Mouse (Mus musculus): ENCODE measurements around the gene Pyy. TPM values are rescaled to one million over a fixed set of nuclear protein-coding genes. Genes with fewer than 3 reads are reported as not detected.

The Pyy gene
- polyA plus RNA-seq, 1 experiment from 2014 or later: 0.29 TPM

GRCm38 (mm10) chr11:102095676-102096075 lies 12.0 kb downstream of the Pyy start:
- no peak overlapping the region for H3K9ac ChIP-seq
- H3K27me3 ChIP-seq: peaks cover 34% of the 10 kb centered on the region
- peaks cover 53% of the 10 kb centered on the region for H3K4me1 ChIP-seq (replicated peaks)
- no peaks in the 10 kb centered on the region for H3K36me3 ChIP-seq (replicated peaks)
- no peak for ATAC-seq (ENCODE audit: insufficient read depth)
- H3K9me3 ChIP-seq (replicated peaks): no peaks in the 10 kb centered on the region
- 73% methylated on average over 3 of the region's 3 CpGs for WGBS (ENCODE audit: insufficient replicate concordance)
- no peak overlapping the region for H3K4me3 ChIP-seq (replicated peaks)
- H3K4me2 ChIP-seq: peak overlapping the region; percentile 66
- peak overlapping the region; percentile 78 for H3K27ac ChIP-seq (replicated peaks)

DNA sequence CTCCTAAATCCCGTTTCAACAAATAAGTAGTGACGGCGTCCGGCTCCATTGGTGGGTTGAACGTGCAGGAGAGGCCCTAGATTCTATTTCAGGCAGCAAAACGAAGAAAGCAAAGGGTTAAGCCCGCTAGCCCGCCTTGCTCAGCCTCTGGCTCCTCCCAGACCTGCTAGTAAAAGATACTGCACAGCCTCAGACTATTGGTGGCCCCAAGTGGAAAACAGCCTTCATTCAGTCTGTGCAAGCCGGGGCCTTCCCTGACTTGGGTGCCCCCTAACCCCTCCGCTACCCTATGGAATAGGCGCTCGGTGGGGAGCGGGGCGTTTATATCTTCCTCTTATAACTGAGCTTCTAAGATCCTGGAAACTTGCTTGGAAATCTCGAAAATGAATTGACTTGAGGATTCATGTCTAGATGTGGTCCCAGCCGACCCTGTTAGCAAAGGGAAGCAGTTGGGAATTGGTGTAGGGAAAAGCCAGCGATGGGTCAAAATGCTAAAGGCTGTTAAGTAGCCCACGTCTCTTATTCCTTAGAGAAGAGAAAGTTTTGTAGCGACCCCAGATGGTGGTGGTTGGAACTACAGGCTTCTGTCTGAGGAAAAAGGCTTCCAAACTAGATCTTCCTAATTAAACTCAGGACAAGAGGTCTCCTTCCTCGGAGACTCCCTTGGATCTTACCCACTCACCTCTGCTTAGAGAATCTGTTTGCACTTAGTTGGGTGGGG lies 18.4 kb downstream of the Pyy start:
- under 1% methylated on average over 20 of the region's 20 CpGs for WGBS (ENCODE audit: insufficient replicate concordance)
- no peaks in the 10 kb centered on the region for H3K9me3 ChIP-seq (replicated peaks)
- peak overlapping the region; percentile 94 for H3K4me2 ChIP-seq
- peak overlapping the region; percentile 95 for H3K27ac ChIP-seq (replicated peaks)
- no peaks in the 10 kb centered on the region for H3K27me3 ChIP-seq
- H3K4me1 ChIP-seq (replicated peaks): peaks cover 50% of the 10 kb centered on the region
- peak; percentile 85 for ATAC-seq (ENCODE audit: insufficient read depth)
- peaks cover 8% of the 10 kb centered on the region for H3K36me3 ChIP-seq (replicated peaks)
- peak overlapping the region; percentile 77 for H3K9ac ChIP-seq
- peak overlapping the region; percentile 68 for H3K4me3 ChIP-seq (replicated peaks)

GRCm38 (mm10) chr11:102087931-102088898 lies 19.4 kb downstream of the Pyy start, which contains the start of gene Mpp2:
Mpp2 (minus strand) TSS chr11:102088515.
- H3K27me3 ChIP-seq: no peaks in the 10 kb centered on the region
- no peaks in the 10 kb centered on the region for H3K9me3 ChIP-seq (replicated peaks)
- H3K4me2 ChIP-seq: peak within 1 kb of the TSS; percentile 94
- peak within 1 kb of the TSS; percentile 77 for H3K9ac ChIP-seq
- H3K27ac ChIP-seq (replicated peaks): peak within 1 kb of the TSS; percentile 95
- H3K4me1 ChIP-seq (replicated peaks): peaks cover 41% of the 10 kb centered on the region
- H3K4me3 ChIP-seq (replicated peaks): peak within 1 kb of the TSS; percentile 68
- ATAC-seq (ENCODE audit: insufficient read depth): peak; percentile 83
- H3K36me3 ChIP-seq (replicated peaks): peaks cover 15% of the 10 kb centered on the region
- under 1% methylated on average over 49 of the region's 49 CpGs for WGBS (ENCODE audit: insufficient replicate concordance)

DNA sequence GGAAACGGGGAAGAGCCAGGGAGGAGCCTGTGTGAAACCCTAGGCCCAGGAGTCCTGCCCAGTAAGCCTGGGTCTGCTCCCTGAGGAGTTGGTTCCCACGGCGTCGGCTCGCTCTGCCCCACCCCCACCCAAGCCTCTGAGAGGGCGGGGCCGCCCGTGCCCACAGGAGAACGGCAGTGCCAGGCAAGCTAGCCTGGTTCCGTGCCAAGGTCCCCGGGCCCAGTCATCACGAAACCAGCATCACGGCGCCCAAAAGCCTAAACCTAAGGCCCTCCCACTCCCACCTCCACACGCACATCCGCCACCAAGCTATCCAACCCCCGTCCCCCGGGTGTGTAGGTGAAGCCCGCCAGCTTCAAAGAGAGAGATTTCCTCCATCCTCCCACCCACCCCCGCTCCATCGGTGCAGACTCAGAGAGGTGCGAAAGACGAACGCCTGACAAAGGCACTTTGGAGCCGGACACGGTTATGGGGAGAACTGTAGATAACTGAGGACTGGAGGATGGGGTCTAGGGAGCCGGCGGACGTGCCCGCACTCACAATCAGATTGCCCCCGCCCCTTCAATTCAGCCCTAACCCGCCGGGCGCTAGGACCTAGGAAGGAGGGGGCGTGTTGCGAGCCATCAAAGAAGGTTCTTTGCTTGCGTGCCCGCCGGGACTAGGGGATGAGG lies 20.4 kb downstream of the Pyy start:
- H3K27me3 ChIP-seq: peaks cover 4% of the 10 kb centered on the region; the same call in 1 of the 2 replicates
- H3K4me3 ChIP-seq (replicated peaks): peak overlapping the region; percentile 68
- ATAC-seq (ENCODE audit: insufficient read depth): peak; percentile 30
- no peaks in the 10 kb centered on the region for H3K9me3 ChIP-seq (replicated peaks)
- under 1% methylated on average over 39 of the region's 39 CpGs for WGBS (ENCODE audit: insufficient replicate concordance)
- peak overlapping the region; percentile 95 for H3K27ac ChIP-seq (replicated peaks)
- H3K4me1 ChIP-seq (replicated peaks): peaks cover 46% of the 10 kb centered on the region
- H3K36me3 ChIP-seq (replicated peaks): peaks cover 15% of the 10 kb centered on the region
- peak overlapping the region; percentile 77 for H3K9ac ChIP-seq
- H3K4me2 ChIP-seq: peak overlapping the region; percentile 94

DNA sequence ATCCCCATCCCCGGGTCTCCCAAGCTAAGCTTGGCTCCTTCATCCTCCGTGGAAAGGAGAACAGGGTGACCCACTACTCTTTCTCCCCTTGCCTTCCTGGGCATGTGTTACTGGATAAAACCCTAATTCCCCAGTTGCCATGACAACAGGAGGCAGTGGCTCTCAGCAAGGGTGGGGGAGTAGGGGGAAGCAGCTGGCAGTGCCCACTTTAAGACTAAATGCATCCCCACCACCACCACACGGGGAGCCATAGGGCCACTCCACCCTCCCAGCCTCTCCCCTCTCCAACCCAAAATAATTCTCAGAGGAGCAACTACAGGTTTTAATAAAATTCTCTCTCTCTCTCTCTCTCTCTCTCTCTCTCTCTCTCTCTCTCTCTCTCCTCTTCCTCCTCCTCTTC lies 21.3 kb downstream of the Pyy start:
- peaks cover 52% of the 10 kb centered on the region for H3K4me1 ChIP-seq (replicated peaks)
- no peak for ATAC-seq (ENCODE audit: insufficient read depth)
- H3K9me3 ChIP-seq (replicated peaks): no peaks in the 10 kb centered on the region
- H3K4me2 ChIP-seq: peak overlapping the region; percentile 94
- peak overlapping the region; percentile 68 for H3K4me3 ChIP-seq (replicated peaks)
- WGBS (ENCODE audit: insufficient replicate concordance): 27% methylated on average over 3 of the region's 3 CpGs
- 0 out of 2 replicates have a peak overlapping the region, but pooled peaks have one; percentile 95 for H3K27ac ChIP-seq (replicated peaks)
- H3K36me3 ChIP-seq (replicated peaks): peaks cover 15% of the 10 kb centered on the region
- peaks cover 13% of the 10 kb centered on the region for H3K27me3 ChIP-seq
- no peak overlapping the region; the same call in 1 of the 2 replicates for H3K9ac ChIP-seq

DNA sequence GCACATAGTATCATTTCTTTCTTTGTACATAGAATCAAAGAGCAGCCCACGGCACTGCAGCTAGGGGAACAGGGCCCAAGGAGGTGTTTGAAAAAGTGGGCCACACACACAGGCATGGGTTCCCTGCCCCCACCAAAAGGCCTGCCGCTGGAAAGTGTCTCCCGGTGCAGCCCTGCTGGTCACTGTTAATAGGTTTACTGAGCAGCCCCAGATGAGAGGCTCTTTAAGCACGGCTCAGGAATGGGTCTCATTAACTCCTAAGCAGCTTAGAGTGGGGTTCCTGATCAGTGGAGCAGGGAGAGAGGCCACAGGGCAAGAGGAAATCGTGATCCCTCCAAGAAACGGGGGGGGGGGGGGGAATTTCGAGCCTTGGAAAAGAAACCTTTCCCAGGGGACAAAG lies 23.5 kb downstream of the Pyy start:
- peaks cover 14% of the 10 kb centered on the region for H3K27me3 ChIP-seq
- no peak for ATAC-seq (ENCODE audit: insufficient read depth)
- no peaks in the 10 kb centered on the region for H3K9me3 ChIP-seq (replicated peaks)
- no peak overlapping the region for H3K4me3 ChIP-seq (replicated peaks)
- no peak overlapping the region for H3K27ac ChIP-seq (replicated peaks)
- H3K36me3 ChIP-seq (replicated peaks): peaks cover 24% of the 10 kb centered on the region
- H3K9ac ChIP-seq: no peak overlapping the region
- H3K4me1 ChIP-seq (replicated peaks): peaks cover 42% of the 10 kb centered on the region
- H3K4me2 ChIP-seq: no peak overlapping the region
- 72% methylated on average over 7 of the region's 7 CpGs for WGBS (ENCODE audit: insufficient replicate concordance)

DNA sequence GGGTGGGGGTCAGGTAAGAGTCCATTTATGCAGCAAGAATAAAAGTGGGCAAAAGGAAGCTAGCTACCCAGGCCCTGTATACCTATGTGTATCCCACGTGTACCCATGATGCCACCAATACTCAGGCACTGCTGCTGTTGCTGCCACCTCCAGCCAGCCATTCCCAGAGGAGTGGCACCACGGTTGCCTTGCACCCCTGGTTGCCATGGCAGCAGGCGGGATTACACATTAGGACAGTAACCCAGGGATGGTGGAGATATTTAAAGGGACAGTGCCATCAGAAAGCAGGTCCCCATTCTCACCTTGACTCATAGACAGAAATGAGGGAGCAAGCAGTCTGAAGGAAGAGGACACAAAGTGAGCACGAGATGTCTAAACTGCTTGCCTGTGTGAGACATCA lies 24.4 kb downstream of the Pyy start:
- ATAC-seq (ENCODE audit: insufficient read depth): no peak
- H3K4me2 ChIP-seq: 0 out of 2 replicates have a peak overlapping the region, but pooled peaks have one; percentile 62
- H3K27ac ChIP-seq (replicated peaks): no peak overlapping the region
- peaks cover 14% of the 10 kb centered on the region for H3K27me3 ChIP-seq
- peaks cover 41% of the 10 kb centered on the region for H3K4me1 ChIP-seq (replicated peaks)
- 66% methylated on average over 4 of the region's 4 CpGs for WGBS (ENCODE audit: insufficient replicate concordance)
- no peak overlapping the region for H3K4me3 ChIP-seq (replicated peaks)
- H3K9ac ChIP-seq: no peak overlapping the region
- H3K36me3 ChIP-seq (replicated peaks): peaks cover 31% of the 10 kb centered on the region
- no peaks in the 10 kb centered on the region for H3K9me3 ChIP-seq (replicated peaks)

DNA sequence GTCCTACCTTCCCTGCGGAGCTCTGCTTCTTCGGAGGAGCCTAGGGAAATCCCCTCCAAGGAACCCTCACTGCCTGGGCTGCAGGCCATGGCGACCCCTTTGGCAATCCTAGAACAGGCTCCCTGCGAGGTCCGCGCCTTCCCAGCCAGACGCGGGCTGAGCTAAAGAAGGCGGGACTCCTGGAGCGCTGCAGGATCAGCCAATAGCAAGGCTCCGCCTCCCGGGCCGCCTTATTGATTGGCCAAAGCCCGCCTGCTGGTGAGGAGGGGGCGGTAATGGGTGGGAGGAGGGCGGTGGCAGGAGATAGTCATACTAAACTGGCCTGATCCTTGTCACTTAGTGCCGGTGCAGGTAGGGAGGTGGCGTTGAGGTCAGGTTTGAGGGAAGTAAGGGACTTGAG lies 25.3 kb downstream of the Pyy start:
- H3K4me2 ChIP-seq: peak overlapping the region; percentile 62
- H3K9me3 ChIP-seq (replicated peaks): no peaks in the 10 kb centered on the region
- peaks cover 36% of the 10 kb centered on the region for H3K36me3 ChIP-seq (replicated peaks)
- H3K4me3 ChIP-seq (replicated peaks): peak overlapping the region; percentile 31
- peaks cover 35% of the 10 kb centered on the region for H3K4me1 ChIP-seq (replicated peaks)
- ATAC-seq (ENCODE audit: insufficient read depth): peak; percentile 59
- peaks cover 14% of the 10 kb centered on the region for H3K27me3 ChIP-seq
- no peak overlapping the region for H3K27ac ChIP-seq (replicated peaks)
- 1% methylated on average over 18 of the region's 18 CpGs for WGBS (ENCODE audit: insufficient replicate concordance)
- H3K9ac ChIP-seq: peak overlapping the region; percentile 15; the same call in 1 of the 2 replicates

GRCm38 (mm10) chr11:102073722-102074121 lies 33.9 kb downstream of the Pyy start:
- no peaks in the 10 kb centered on the region for H3K9me3 ChIP-seq (replicated peaks)
- peaks cover 16% of the 10 kb centered on the region for H3K27me3 ChIP-seq
- H3K4me3 ChIP-seq (replicated peaks): no peak overlapping the region
- ATAC-seq (ENCODE audit: insufficient read depth): no peak
- no peaks in the 10 kb centered on the region; the same call in 1 of the 2 replicates for H3K4me1 ChIP-seq (replicated peaks)
- peaks cover 23% of the 10 kb centered on the region for H3K36me3 ChIP-seq (replicated peaks)
- no peak overlapping the region for H3K27ac ChIP-seq (replicated peaks)
- 81% methylated on average over 14 of the region's 14 CpGs for WGBS (ENCODE audit: insufficient replicate concordance)
- H3K4me2 ChIP-seq: no peak overlapping the region
- no peak overlapping the region for H3K9ac ChIP-seq

- Histone ChIP-seq H3K9me3 (replicated peaks) (no peaks in the 10 kb centered on the region), H3K36me3 (replicated peaks) (peaks cover 14% of the 10 kb centered on the region), H3K4me3 (replicated peaks) (no peak overlapping the region), H3K9ac (no peak overlapping the region), H3K4me1 (replicated peaks) (no peaks in the 10 kb centered on the region; the same call in 1 of the 2 replicates), H3K27me3 (peaks cover 16% of the 10 kb centered on the region), H3K4me2 (no peak overlapping the region), H3K27ac (replicated peaks) (no peak overlapping the region)
- ATAC-seq (ENCODE audit: insufficient read depth): no peak
- 26% methylated on average over 5 of the region's 5 CpGs for WGBS (ENCODE audit: insufficient replicate concordance)
Measured at GRCm38 (mm10) chr11:102072729-102073128, 34.9 kb downstream of the Pyy start.

All from liver, embryonic 15.5 days (tissue).